Comparison of ENCODE assay signal across 8 mouse cellular contexts in the genomic region with DNA sequence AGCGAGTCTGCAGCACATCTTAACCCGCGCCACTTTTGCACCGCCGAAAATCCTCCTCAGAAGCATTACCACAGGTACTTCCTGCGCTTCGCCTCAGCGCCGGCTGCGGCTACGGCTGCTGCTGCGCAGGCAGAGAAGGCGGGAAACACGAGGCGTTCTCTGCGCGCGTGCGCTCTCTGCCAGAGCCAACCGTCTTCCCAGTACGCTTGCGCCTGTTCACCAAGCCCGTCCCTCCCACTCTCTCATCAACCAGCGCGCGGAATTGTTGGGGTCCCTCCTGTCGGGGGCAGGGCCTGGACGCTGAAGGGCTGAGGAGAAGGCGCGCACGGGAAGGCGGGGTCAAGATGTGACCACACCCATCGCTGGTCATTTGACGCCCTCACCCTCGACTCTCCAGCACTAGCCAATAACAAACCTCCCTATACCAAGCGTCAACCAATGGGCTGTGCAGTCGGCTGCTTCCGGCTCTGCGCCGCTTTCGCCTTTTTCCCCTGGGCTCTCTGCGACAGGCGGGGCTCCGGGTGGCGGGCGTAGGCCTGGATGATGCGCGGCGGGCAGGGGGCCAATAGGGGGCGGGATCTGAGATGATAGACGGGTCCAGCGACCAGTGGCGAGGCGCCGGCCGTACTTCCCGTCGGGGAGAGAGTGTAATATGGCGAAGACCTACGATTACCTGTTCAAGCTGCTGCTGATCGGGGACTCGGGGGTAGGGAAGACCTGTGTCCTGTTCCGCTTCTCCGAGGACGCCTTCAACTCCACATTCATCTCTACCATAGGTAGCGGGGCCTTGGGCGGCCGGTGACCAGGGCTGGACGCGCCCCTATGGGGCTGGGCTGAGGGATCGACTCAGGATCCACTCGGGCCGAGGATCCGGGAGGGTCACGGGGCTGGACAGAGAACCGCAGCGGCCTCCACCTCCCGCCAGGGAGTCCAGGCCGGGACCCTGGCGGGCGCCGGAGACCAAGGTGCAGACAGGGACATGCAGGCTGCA. TPM values are rescaled to one million over a fixed set of nuclear protein-coding genes. Genes with fewer than 3 reads are reported as not detected.
DNase-seq lines count a peak whose midpoint lies in the region; ATAC-seq and TF ChIP-seq lines count a peak whose summit lies in the region.

A gene (plus strand): TSS at position 494 of the 991 bp plus-strand sequence.

- no peak for TF ChIP-seq CTCF in Patski (IDR thresholded peaks at IDR 0.05)

- CTCF ChIA-PET in Patski (lab: Charles Lee), result no interaction called here

- POLR2A ChIA-PET in Patski (lab: Charles Lee), result no interaction called here

- peak within 1 kb of the TSS; percentile 98 for H3K9ac ChIP-seq in hindbrain, embryonic 13.5 days

- in situ Hi-C loops in Patski (cut with MboI; ENCODE audit: low pct_unique_long_range_greater_than_20kb), result no loop called here

- peak; percentile 99 for ATAC-seq in Patski
- peak; percentile 99 for ATAC-seq in hindbrain, embryonic 13.5 days (ENCODE audit: low FRiP score)

- no peaks in the 10 kb centered on the region for H3K9me3 ChIP-seq in hindbrain, embryonic 13.5 days

- peak within 1 kb of the TSS; percentile 87 for H3K4me2 ChIP-seq in hindbrain, embryonic 13.5 days

- under 1% methylated on average over 81 of the region's 82 CpGs for WGBS in hindbrain, embryonic 13.5 days

- H3K27me3 ChIP-seq in Patski, result no peaks in the 10 kb centered on the region
- H3K27me3 ChIP-seq in hindbrain, embryonic 13.5 days, result no peaks in the 10 kb centered on the region

- H3K27ac ChIP-seq in hindbrain, embryonic 13.5 days, result peak within 1 kb of the TSS; percentile 91

- H3K4me1 ChIP-seq in hindbrain, embryonic 13.5 days (replicated peaks), result peaks cover 31% of the 10 kb centered on the region

- peaks cover 11% of the 10 kb centered on the region for H3K36me3 ChIP-seq in hindbrain, embryonic 13.5 days

- peak; percentile 98 for DNase-seq in Patski (ENCODE audit: low read depth, low spot score)
- peak; percentile 100 for DNase-seq in cerebellum, postnatal 14 days
- DNase-seq in frontal cortex, postnatal 14 days (ENCODE audit: low spot score in 2 of 2), result peak; percentile 100
- peak; percentile 100 for DNase-seq in layer of hippocampus, postnatal 25 days (ENCODE audit: extremely low spot score in 1 of 2, low spot score in 1 of 2)
- DNase-seq in lung, postnatal 25 days (ENCODE audit: low spot score), result peak; percentile 100
- DNase-seq in retina, embryonic 14.5 days (ENCODE audit: low spot score), result peak; percentile 99
- DNase-seq in thymus, postnatal 4 days, result peak; percentile 99

- peak within 1 kb of the TSS; percentile 96 for H3K4me3 ChIP-seq in hindbrain, embryonic 13.5 days

RNA-seq across cellular contexts. Expression of the gene that starts here (rescaled TPM):
- polyA plus RNA-seq in Patski (2021), result 111 TPM
- 94.1 and 96.0 TPM in 2 replicates for polyA plus RNA-seq in hindbrain, embryonic 13.5 days (2015; fragmentation: Nextera tagmentation; extraction: Ambion mirVana)
- 10 to 100 TPM; 40.0 to 41.2 TPM for total RNA-seq in layer of hippocampus, postnatal 25 days (2021)

Comparison
In these comparisons a context has a peak if more than half of its experiments do, and no peak if none do; other contexts are left out.
1. Peak in every context shown above with its lines: DNase-seq, ATAC-seq, H3K4me3 ChIP-seq and H3K27ac ChIP-seq.